Mouse (Mus musculus) lung, embryonic 16.5 days (tissue): Measurements from ENCODE around the gene Senp1. TPM values are rescaled to one million over a fixed set of nuclear protein-coding genes. Genes with fewer than 3 reads are reported as not detected.
A peak's percentile ranks its signal among the peaks of the same experiment; 100 is the strongest.

ENCODE experiments used
- ATAC-seq: fragments of 200-750 bp; cut with Nextera tagmentation; 2 replicates; pipeline ENCODE4 v1.8.0; 2017; ENCODE audit warnings: low read depth, mild to moderate bottlenecking, moderate library complexity
- H3K27ac ChIP-seq: fragments of 300-500 bp; sonication (generic); 2 replicates; pipeline ENCODE4 v1.5.1; 2014; ENCODE audit warnings: mild to moderate bottlenecking, control low read depth, low read length
- H3K27me3 ChIP-seq: fragments of 300-500 bp; sonication (generic); 2 replicates; pipeline ENCODE4 v1.6.1; 2014; ENCODE audit warnings: low read depth, low read length, mixed read lengths; ENCODE audit not compliant: control insufficient read depth, insufficient read depth
- H3K36me3 ChIP-seq: fragments of 300-500 bp; sonication (generic); 2 replicates; pipeline ENCODE4 v1.6.1; 2014; ENCODE audit warnings: low read length; ENCODE audit not compliant: control insufficient read depth, insufficient read depth
- H3K4me1 ChIP-seq: fragments of 300-500 bp; sonication (generic); replicated peaks from 2 replicates; pipeline ENCODE4 v1.6.1; 2014; ENCODE audit warnings: low read length, mixed read lengths; ENCODE audit not compliant: control insufficient read depth, insufficient read depth
- H3K4me2 ChIP-seq: fragments of 300-500 bp; sonication (generic); 2 replicates; pipeline ENCODE4 v1.6.1; 2014; ENCODE audit warnings: low read depth, low read length, control low read depth
- H3K4me3 ChIP-seq: fragments of 300-500 bp; sonication (generic); 2 replicates; pipeline ENCODE4 v1.5.1; 2014; ENCODE audit warnings: mild to moderate bottlenecking, low read length, control low read depth
- H3K9ac ChIP-seq: fragments of 300-500 bp; sonication (generic); 2 replicates; pipeline ENCODE4 v1.6.1; 2014; ENCODE audit warnings: low read length, control low read depth
- H3K9me3 ChIP-seq: fragments of 300-500 bp; sonication (generic); 2 replicates; pipeline ENCODE4 v1.6.1; 2016; ENCODE audit warnings: low read length; ENCODE audit not compliant: control insufficient read depth
- WGBS: fragments of 180-500 bp; shearing (Covaris S2); extraction: QIAGEN DNeasy Blood & Tissue Kit; methylation state at CpG from one replicate; pipeline ENCODE4 v1.1.7; 2014; 5-methylcytosine and 5-hydroxymethylcytosine counted together
- polyA plus RNA-seq: library from polyadenylated mRNA; unstranded; fragments of >200 nt; fragmentation: Nextera tagmentation; extraction: Ambion mirVana; gene quantifications from 2 replicates; pipeline ENCODE4 v1.2.1, GENCODE M21; 2015

The Senp1 gene
- polyA plus RNA-seq, 1 experiment from 2014 or later, result 29.2 TPM

DNA sequence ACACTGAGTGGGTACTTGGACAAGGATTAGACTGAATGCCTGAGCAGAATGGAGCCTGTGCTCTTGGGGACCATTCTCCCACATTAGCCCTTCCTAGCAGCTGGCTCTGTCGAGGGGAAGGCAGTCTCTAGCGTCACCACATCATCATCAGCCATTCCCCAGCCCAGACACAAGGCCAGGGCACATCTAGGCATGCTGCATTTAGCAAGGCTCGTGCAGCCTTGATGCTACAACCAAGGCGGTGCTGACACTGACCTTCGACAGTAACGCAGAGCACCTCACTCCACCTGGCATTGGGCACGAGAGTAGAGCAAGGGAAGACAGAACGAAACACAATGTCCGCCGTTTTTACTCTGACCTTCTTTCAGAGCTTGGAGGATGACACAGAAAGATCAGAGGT is 53.9 kb downstream of the Senp1 start:
- no peaks in the 10 kb centered on the region for H3K9me3 ChIP-seq
- no peaks in the 10 kb centered on the region for H3K4me1 ChIP-seq
- no peak overlapping the region for H3K4me2 ChIP-seq
- no peak overlapping the region for H3K9ac ChIP-seq
- no peak overlapping the region for H3K27ac ChIP-seq
- no peaks in the 10 kb centered on the region for H3K27me3 ChIP-seq
- WGBS, result 85% methylated on average over 10 of the region's 10 CpGs
- H3K36me3 ChIP-seq, result peaks cover 29% of the 10 kb centered on the region
- ATAC-seq, result no peak
- H3K4me3 ChIP-seq, result no peak overlapping the region

DNA sequence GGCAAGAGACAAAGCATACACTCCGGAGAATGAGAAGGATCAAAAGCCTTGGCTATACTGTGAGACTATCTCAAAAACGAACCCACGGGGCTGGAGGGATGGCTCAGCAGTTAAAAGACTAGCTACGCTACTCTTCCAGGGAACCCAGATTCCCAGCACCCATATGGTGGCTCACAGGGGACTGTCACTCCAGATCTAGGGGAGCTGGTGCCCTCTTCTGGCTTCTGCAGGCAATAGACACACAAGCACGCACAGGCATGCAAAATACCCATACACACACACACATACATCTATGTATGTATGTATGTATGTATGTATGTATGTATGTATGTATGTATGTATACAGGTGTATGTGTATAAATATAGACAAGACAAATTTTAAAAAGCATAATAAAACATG is 57.0 kb downstream of the Senp1 start:
- H3K4me2 ChIP-seq, result no peak overlapping the region
- H3K4me1 ChIP-seq, result no peaks in the 10 kb centered on the region
- H3K36me3 ChIP-seq, result peaks cover 12% of the 10 kb centered on the region
- no peak for ATAC-seq
- H3K4me3 ChIP-seq, result no peak overlapping the region
- H3K27me3 ChIP-seq, result no peaks in the 10 kb centered on the region
- WGBS, result 94% methylated on average over 5 of the region's 5 CpGs
- H3K27ac ChIP-seq, result no peak overlapping the region
- no peaks in the 10 kb centered on the region for H3K9me3 ChIP-seq
- no peak overlapping the region for H3K9ac ChIP-seq

DNA sequence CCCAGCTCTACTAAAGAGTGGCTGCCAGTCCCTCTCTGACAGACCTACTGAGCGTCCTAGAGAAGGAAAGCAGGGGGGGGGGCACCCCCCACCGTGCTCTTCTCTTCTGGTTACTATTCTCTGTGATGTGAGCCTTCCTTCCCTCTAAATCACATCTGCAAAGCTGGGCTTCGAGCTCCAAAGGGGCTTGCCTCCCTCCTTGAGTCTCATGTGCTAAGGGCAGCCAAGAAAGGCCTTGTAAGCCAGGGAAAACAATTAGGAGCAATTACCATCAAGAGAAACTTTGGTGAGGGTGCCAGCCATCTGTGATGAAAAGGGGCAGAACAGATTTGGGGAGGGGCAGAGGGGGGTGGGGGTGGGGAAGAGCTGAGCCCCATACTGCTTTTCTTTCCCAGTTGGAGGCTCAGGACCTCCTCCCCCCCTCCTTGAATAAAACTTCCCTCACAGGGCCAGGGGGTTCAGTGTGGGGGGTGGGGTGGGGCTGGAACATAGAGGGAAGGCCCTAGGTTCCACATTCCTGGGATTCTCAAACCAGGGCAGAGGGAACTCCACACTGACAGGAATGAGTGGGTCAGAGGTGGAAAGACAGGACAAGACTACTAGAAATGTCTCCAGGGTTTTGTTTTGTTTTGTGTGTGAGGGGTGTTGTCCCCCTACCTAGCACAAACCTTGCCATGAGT is 58.3 kb downstream of the Senp1 start:
- WGBS, result 24% methylated on average over 3 of the region's 3 CpGs
- Histone ChIP-seq H3K9ac (no peak overlapping the region), H3K36me3 (peaks cover 8% of the 10 kb centered on the region), H3K4me1 (no peaks in the 10 kb centered on the region), H3K27ac (no peak overlapping the region), H3K9me3 (no peaks in the 10 kb centered on the region), H3K4me2 (no peak overlapping the region), H3K27me3 (no peaks in the 10 kb centered on the region), H3K4me3 (no peak overlapping the region)
- no peak for ATAC-seq

DNA sequence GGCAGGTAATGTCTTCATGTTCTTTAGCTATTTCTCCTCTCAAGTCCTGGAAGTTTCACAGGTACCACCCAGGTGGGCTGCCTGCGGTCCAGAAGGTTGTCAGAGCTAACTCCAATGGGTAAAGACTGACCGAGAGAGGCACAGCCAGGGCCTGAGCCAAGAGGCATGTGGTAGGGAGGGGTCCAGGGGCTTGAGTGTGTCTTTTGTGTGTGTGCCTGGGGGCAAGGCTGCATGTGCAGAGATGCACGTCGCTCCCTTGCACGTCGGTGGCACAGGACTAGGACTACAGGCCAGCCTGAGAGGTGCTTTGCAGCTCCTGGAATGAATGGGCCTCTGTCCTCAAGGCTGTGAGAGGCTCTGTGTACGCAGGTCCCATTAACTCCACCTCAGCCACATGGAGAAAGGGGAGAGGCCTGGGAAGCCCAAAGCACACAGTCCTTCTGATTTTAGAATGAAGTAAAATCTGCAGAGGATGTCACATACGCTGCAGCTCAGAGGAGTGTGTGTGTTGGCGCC is 60.3 kb downstream of the Senp1 start:
- Histone ChIP-seq H3K27ac (peak overlapping the region; percentile 32), H3K27me3 (no peaks in the 10 kb centered on the region), H3K36me3 (peaks cover 6% of the 10 kb centered on the region), H3K9me3 (no peaks in the 10 kb centered on the region), H3K4me1 (peaks cover 1% of the 10 kb centered on the region; the same call in 1 of the 2 replicates), H3K4me3 (no peak overlapping the region), H3K4me2 (no peak overlapping the region), H3K9ac (no peak overlapping the region)
- WGBS, result 60% methylated on average over 9 of the region's 9 CpGs
- peak; percentile 91 for ATAC-seq

DNA sequence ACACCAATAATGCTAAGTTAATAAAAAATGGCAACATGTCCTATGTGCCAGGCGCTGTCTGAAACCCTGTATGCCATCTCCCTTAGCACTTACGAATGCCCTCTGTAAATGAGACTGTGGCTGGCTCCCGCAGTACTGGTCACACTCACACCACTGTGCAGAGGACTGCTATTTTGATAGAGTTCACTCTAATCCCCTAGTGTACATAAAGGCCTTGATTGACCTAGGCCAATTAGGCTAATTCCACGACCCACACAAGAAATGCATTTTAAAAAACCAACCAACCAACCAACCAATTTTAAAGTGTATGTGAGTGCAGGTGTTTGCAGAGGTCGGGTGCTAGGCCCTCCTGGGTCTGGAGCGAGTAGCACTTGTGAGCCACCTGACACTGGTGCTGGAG is 63.7 kb downstream of the Senp1 start:
- no peak overlapping the region for H3K27ac ChIP-seq
- H3K4me2 ChIP-seq, result no peak overlapping the region
- H3K4me3 ChIP-seq, result no peak overlapping the region
- H3K9me3 ChIP-seq, result no peaks in the 10 kb centered on the region
- no peaks in the 10 kb centered on the region for H3K36me3 ChIP-seq
- H3K4me1 ChIP-seq, result peaks cover 22% of the 10 kb centered on the region
- ATAC-seq, result no peak
- peaks cover 2% of the 10 kb centered on the region; the same call in 1 of the 2 replicates for H3K27me3 ChIP-seq
- 74% methylated on average over 6 of the region's 6 CpGs for WGBS
- H3K9ac ChIP-seq, result no peak overlapping the region

DNA sequence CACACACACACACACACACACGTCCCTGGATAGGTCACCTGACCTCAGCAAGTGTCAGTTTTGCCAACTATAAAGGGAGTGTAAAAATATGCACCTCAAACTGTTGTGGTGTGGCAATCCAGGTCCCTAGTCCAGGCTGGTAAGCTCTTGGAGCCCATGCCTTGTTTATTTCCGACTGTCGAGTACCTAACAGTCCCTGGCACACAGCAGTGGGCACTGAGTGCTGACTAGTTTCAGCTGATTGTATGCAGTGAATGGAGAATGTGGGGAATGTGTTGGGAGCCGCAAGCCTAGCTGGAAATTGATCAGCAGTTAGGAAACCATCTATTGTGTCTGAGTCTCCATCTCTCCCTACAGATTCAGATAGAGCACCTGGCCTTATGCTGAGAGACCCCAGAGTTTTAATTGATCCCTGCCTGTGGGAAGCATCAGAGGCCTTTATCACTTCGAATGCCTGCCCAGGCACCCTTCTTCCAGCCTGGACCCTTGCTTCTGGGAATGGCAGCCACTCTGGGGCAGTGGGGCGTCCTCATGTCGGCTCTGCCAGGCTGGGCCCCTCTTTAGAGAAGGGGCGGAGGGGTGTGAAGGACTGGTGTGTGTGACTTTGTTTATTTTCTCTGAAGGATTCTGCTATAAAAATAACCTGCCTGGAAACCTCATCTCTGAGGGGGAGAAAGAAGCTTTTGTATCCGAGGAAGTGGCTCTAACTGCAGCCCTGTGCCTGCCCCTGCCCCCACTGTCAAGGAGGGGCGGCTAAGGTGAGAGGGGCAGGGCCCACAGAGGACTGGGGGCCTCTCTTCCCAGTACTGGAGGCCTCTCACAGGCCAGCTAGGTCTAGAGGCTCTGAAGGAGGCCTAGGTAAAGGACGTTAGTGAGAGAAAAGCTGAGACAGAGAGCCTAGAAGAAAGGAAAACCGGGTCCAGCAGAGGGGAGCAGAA is 66.3 kb downstream of the Senp1 start:
- 20% methylated on average over 12 of the region's 12 CpGs for WGBS
- no peak overlapping the region for H3K4me2 ChIP-seq
- peak; percentile 75 for ATAC-seq

DNA sequence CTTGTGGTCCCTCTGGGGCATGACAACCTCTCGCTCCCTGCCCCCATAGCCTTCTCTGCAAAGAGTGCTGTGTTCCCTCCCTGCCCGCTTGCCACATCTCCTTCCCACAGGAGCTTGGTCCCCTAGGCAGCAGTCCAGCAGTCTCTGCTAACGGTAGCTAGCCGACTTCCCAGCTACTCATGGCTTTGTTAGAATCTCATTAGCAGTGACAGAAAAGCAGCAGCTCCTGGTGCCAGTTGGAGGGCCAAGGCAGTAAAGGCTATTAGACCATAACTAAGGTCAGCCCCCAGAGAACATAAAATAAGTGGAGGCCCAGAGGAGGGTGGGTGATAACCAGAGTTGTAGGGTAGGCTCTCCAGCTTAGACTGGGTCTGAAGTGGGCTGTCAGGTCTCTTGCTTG is 67.9 kb downstream of the Senp1 start:
- Histone ChIP-seq H3K9ac (no peak overlapping the region), H3K4me3 (no peak overlapping the region), H3K27me3 (peaks cover 2% of the 10 kb centered on the region; the same call in 1 of the 2 replicates), H3K36me3 (no peaks in the 10 kb centered on the region), H3K4me2 (no peak overlapping the region), H3K9me3 (no peaks in the 10 kb centered on the region), H3K4me1 (peaks cover 22% of the 10 kb centered on the region), H3K27ac (no peak overlapping the region)
- ATAC-seq, result no peak
- 49% methylated on average over 4 of the region's 4 CpGs for WGBS

More for the DNA sequence above, 66.3 kb downstream of the Senp1 start:
- peak overlapping the region; percentile 81 for H3K27ac ChIP-seq
- peaks cover 22% of the 10 kb centered on the region for H3K4me1 ChIP-seq
- H3K36me3 ChIP-seq, result no peaks in the 10 kb centered on the region
- H3K9me3 ChIP-seq, result no peaks in the 10 kb centered on the region
- H3K27me3 ChIP-seq, result peaks cover 2% of the 10 kb centered on the region; the same call in 1 of the 2 replicates
- peak overlapping the region; percentile 36 for H3K9ac ChIP-seq
- H3K4me3 ChIP-seq, result no peak overlapping the region

DNA sequence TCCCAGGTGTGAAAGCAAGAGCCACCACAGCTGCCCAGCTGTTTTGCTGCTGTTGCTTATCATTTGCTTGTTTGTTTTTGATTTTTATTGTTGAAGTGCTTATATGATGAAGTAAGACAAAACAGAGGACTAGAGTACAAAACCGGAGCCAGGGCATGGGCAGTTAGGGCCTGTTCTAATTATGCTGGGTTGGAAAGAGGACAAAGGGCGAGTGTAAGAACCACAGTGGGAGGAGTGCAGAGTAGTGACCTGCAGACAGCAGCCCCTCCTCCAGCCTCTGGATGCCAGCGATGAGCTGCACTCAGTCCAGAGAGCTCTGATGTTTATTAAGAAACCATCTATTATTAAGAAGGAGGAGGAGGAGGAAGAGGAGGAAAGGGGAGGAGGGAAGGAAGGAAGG is 70.4 kb downstream of the Senp1 start:
- Histone ChIP-seq H3K27me3 (peaks cover 2% of the 10 kb centered on the region; the same call in 1 of the 2 replicates), H3K36me3 (no peaks in the 10 kb centered on the region), H3K27ac (no peak overlapping the region), H3K9ac (no peak overlapping the region), H3K4me1 (peaks cover 20% of the 10 kb centered on the region), H3K4me2 (no peak overlapping the region), H3K9me3 (no peaks in the 10 kb centered on the region), H3K4me3 (no peak overlapping the region)
- 28% methylated on average over 3 of the region's 3 CpGs for WGBS
- no peak for ATAC-seq

DNA sequence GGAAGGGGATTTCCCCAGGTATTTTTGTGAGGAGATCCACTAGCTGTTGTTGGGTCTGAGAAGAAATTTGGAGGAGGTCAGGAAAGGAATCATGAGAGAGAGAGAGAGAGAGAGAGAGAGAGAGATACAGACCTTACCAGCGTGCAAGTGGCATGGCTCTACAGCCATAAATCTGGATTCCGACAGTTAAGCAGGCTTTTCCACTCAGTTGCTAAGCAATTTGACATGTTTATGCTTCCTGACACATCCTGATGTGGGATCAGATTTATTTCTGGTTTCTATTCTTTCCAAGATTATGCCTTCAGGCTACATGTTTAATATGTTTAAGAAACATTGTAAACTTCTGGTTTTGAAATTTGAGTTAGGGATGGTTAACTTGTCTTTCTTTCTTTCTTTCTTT is 71.7 kb downstream of the Senp1 start:
- 35% methylated on average over 2 of the region's 2 CpGs for WGBS
- no peak overlapping the region for H3K4me3 ChIP-seq
- peaks cover 2% of the 10 kb centered on the region; the same call in 1 of the 2 replicates for H3K27me3 ChIP-seq
- H3K27ac ChIP-seq, result no peak overlapping the region
- H3K4me2 ChIP-seq, result no peak overlapping the region
- no peaks in the 10 kb centered on the region for H3K9me3 ChIP-seq
- ATAC-seq, result no peak
- H3K9ac ChIP-seq, result no peak overlapping the region
- H3K4me1 ChIP-seq, result peaks cover 7% of the 10 kb centered on the region
- H3K36me3 ChIP-seq, result no peaks in the 10 kb centered on the region
